Mouse (Mus musculus) gastrocnemius, adult 2 months (tissue): ENCODE measurements around the gene Reln. TPM values are rescaled to one million over a fixed set of nuclear protein-coding genes. Genes with fewer than 3 reads are reported as not detected.

ENCODE experiments used
- DNase-seq: peaks from one replicate; pipeline ENCODE4 v3.0.0; 2022
- H3K27ac ChIP-seq: fragments of 200-600 bp; 2 replicates; pipeline ENCODE4 v1.8.1; 2022; ENCODE audit warnings: mild to moderate bottlenecking
- H3K4me3 ChIP-seq: fragments of 200-600 bp; 2 replicates; pipeline ENCODE4 v1.8.1; 2022; ENCODE audit warnings: mild to moderate bottlenecking, moderate library complexity
- CTCF ChIP-seq: fragments of 200-600 bp; IDR thresholded peaks from 2 replicates; pipeline ENCODE4 v1.8.1; 2022; ENCODE audit warnings: antibody characterized with exemption, mild to moderate bottlenecking, moderate library complexity
- intact Hi-C: fragments of 180-260 bp; cut with DNase I; formaldehyde crosslinking; loops from one replicate; pipeline ENCODE4 v1.15.1; 2025
- total RNA-seq, 2 experiments: library from RNA; stranded (reverse); gene quantifications; 2 replicates each; pipeline ENCODE4 v1.2.3; 2021

Reln gene
- total RNA-seq, 2 experiments from 2014 or later, result 1.8 to 2.8 TPM

- no peak for TF ChIP-seq CTCF
- no peak for DNase-seq
- no peak overlapping the region for H3K27ac ChIP-seq
- intact Hi-C loops, result loop anchor here (5.0 kb wide), 1 partner anchor 396 kb away; no protein-coding TSS in a partner anchor
- H3K4me3 ChIP-seq, result no peak overlapping the region
Measured at GRCm38 (mm10) chr5:22328431-22329359, 15.8 kb downstream of the Reln start.

- Histone ChIP-seq H3K27ac (no peak overlapping the region), H3K4me3 (no peak overlapping the region)
- TF ChIP-seq CTCF, result peak; percentile 76
- intact Hi-C loops, result loop anchor here (5.0 kb wide), 1 partner anchor 395 kb away; no protein-coding TSS in a partner anchor
- DNase-seq, result peak; percentile 31
Measured at GRCm38 (mm10) chr5:22327170-22327569, 17.3 kb downstream of the Reln start.

GRCm38 (mm10) chr5:22323801-22324200, 20.7 kb downstream of the Reln start:
- Histone ChIP-seq H3K4me3 (no peak overlapping the region), H3K27ac (no peak overlapping the region)
- DNase-seq, result no peak
- no peak for TF ChIP-seq CTCF
- intact Hi-C loops, result no loop called here

GRCm38 (mm10) chr5:22317807-22318206, 26.7 kb downstream of the Reln start:
- no peak for DNase-seq
- H3K27ac ChIP-seq, result no peak overlapping the region
- no peak overlapping the region for H3K4me3 ChIP-seq
- no peak for TF ChIP-seq CTCF
- intact Hi-C loops, result no loop called here

- H3K27ac ChIP-seq, result no peak overlapping the region
- TF ChIP-seq CTCF, result no peak
- intact Hi-C loops, result no loop called here
- H3K4me3 ChIP-seq, result no peak overlapping the region
- DNase-seq, result no peak
Measured at GRCm38 (mm10) chr5:22316471-22316870, 28.0 kb downstream of the Reln start.

- intact Hi-C loops, result no loop called here
- Histone ChIP-seq H3K27ac (no peak overlapping the region), H3K4me3 (no peak overlapping the region)
- no peak for TF ChIP-seq CTCF
- DNase-seq, result no peak
Measured at GRCm38 (mm10) chr5:22315990-22316389, 28.5 kb downstream of the Reln start.

- intact Hi-C loops, result no loop called here
- TF ChIP-seq CTCF, result no peak
- DNase-seq, result no peak
Measured at GRCm38 (mm10) chr5:22312995-22313394, 31.5 kb downstream of the Reln start.

GRCm38 (mm10) chr5:22311046-22311445, 33.5 kb downstream of the Reln start:
- no peak overlapping the region for H3K4me3 ChIP-seq
- H3K27ac ChIP-seq, result no peak overlapping the region
- intact Hi-C loops, result no loop called here
- no peak for DNase-seq
- TF ChIP-seq CTCF, result no peak

More at GRCm38 (mm10) chr5:22312995-22313394, 31.5 kb downstream of the Reln start:
- H3K4me3 ChIP-seq, result no peak overlapping the region
- no peak overlapping the region for H3K27ac ChIP-seq

GRCm38 (mm10) chr5:22309001-22309400, 35.5 kb downstream of the Reln start:
- TF ChIP-seq CTCF, result no peak
- no peak for DNase-seq
- no peak overlapping the region for H3K4me3 ChIP-seq
- no peak overlapping the region for H3K27ac ChIP-seq
- intact Hi-C loops, result no loop called here

- no peak for DNase-seq
- Histone ChIP-seq H3K4me3 (no peak overlapping the region), H3K27ac (no peak overlapping the region)
- intact Hi-C loops, result no loop called here
- TF ChIP-seq CTCF, result no peak
Measured at GRCm38 (mm10) chr5:22307853-22308252, 36.6 kb downstream of the Reln start.

GRCm38 (mm10) chr5:22307072-22307471, 37.4 kb downstream of the Reln start:
- DNase-seq, result no peak
- no peak overlapping the region for H3K4me3 ChIP-seq
- intact Hi-C loops, result no loop called here
- H3K27ac ChIP-seq, result no peak overlapping the region
- no peak for TF ChIP-seq CTCF

GRCm38 (mm10) chr5:22303709-22304108, 40.8 kb downstream of the Reln start:
- no peak overlapping the region for H3K27ac ChIP-seq
- intact Hi-C loops, result no loop called here
- TF ChIP-seq CTCF, result no peak
- no peak for DNase-seq
- H3K4me3 ChIP-seq, result no peak overlapping the region

- Histone ChIP-seq H3K4me3 (no peak overlapping the region), H3K27ac (peak overlapping the region; percentile 31; the same call in 1 of the 2 replicates)
- intact Hi-C loops, result no loop called here
- peak; percentile 58 for DNase-seq
- no peak for TF ChIP-seq CTCF
Measured at GRCm38 (mm10) chr5:22302309-22302708, 42.2 kb downstream of the Reln start.
